Mouse (Mus musculus) erythroblast, embryonic 14.5 days (primary cell): ENCODE measurements at regions not wholly inside any gene's neighbourhood (a gene's known extent, or its start where the extent isn't known, plus 50 kb on each side); places are given as distances from the start of the nearest gene placed in this dataset.

Source experiments
- H3K27me3 ChIP-seq: 2 replicates; pipeline ENCODE4 v1.6.1; 2012; ENCODE audit warnings: inconsistent platforms; ENCODE audit not compliant: control insufficient read depth
- H3K36me3 ChIP-seq: 2 replicates; pipeline ENCODE4 v1.6.1; 2012; ENCODE audit warnings: mild to moderate bottlenecking, inconsistent platforms; ENCODE audit not compliant: control insufficient read depth
- H3K4me1 ChIP-seq: 2 replicates; pipeline ENCODE4 v1.6.1; 2012; ENCODE audit warnings: inconsistent platforms; ENCODE audit not compliant: control insufficient read depth
- H3K4me3 ChIP-seq: replicated peaks from 2 replicates; pipeline ENCODE3; 2012; ENCODE audit warnings: moderate library complexity, mild to moderate bottlenecking, inconsistent platforms
- H3K9me3 ChIP-seq: 2 replicates; pipeline ENCODE4 v1.6.1; 2012; ENCODE audit warnings: low read length, inconsistent platforms, mixed read lengths; ENCODE audit not compliant: control insufficient read depth
- GATA1 ChIP-seq: IDR thresholded peaks from 2 replicates; pipeline ENCODE4 v1.6.1; 2012; ENCODE audit warnings: low read length, inconsistent platforms, mixed read lengths
- TAL1 ChIP-seq: IDR thresholded peaks from 3 replicates; pipeline ENCODE4 v1.6.1; 2012; ENCODE audit warnings: low read length, inconsistent platforms, mixed read lengths

- Histone ChIP-seq H3K4me1 (no peaks in the 10 kb centered on the region), H3K9me3 (no peaks in the 10 kb centered on the region), H3K4me3 (no peak overlapping the region), H3K27me3 (no peaks in the 10 kb centered on the region), H3K36me3 (no peaks in the 10 kb centered on the region)
- TF ChIP-seq GATA1 (no peak), TAL1 (no peak)
Measured at GRCm38 (mm10) chr9:32927656-32928055, 291.6 kb downstream of the Ets1 start.

DNA sequence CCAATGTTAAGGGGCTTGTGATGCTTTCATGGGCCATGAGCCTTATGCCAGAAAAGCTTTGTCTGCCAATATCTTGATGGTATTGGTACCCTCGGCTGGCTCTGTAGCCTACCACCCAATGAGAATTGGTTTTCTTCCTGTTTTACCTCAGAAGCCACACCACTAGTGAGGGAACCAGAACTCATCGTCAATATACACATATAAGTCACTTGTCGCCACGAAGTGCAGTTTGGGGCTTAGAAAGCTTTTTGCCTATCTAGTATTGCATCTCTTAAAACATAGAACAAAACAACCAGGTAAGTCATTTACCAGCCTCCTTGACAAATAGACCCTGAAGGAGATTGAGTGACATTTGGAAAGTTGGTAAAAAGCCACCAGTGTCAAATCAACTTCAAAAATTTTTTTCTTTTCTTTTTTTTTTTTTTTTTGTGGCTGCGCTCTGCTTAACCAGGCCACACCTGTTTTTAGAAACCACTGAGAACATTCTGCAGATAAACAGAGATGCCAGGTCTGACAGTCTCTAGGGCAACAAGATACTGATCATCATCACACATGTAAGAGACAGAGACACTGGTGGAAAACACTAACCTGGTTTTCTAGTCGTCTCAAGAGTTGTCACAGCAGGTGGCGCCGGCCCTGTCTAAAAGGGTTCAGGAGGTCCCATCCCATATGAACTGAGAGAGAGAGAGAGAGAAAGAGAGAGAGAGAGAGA, 292.4 kb downstream of the Ets1 start:
- TF ChIP-seq GATA1 (no peak), TAL1 (no peak)

DNA sequence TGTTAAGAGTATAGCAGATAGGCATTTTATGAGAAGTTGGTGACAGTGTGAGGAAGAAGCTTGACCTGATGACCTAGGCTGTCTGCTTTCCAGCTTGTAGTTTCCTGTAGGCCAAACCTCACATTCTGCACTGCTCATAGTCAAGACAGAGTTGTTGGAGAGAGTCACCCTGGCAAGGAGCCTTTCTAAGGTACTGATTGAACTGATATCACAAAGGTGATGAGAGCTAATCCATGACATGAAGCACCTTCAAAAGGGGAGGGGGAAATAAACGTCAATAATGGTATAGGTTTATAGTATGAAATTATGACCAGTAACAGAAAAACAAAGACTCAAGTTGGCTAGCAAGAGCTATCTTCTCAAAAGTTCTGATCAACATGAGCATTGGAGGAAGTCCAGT, 293.3 kb downstream of the Ets1 start:
- Histone ChIP-seq H3K4me3 (no peak overlapping the region), H3K9me3 (no peaks in the 10 kb centered on the region), H3K4me1 (no peaks in the 10 kb centered on the region), H3K27me3 (no peaks in the 10 kb centered on the region), H3K36me3 (no peaks in the 10 kb centered on the region)
- no peak for TF ChIP-seq TAL1
- no peak for TF ChIP-seq GATA1

More for the DNA sequence above, 292.4 kb downstream of the Ets1 start:
- Histone ChIP-seq H3K36me3 (no peaks in the 10 kb centered on the region), H3K9me3 (no peaks in the 10 kb centered on the region), H3K27me3 (no peaks in the 10 kb centered on the region), H3K4me1 (no peaks in the 10 kb centered on the region), H3K4me3 (no peak overlapping the region)

GRCm38 (mm10) chr9:32929826-32930225, 293.8 kb downstream of the Ets1 start:
- H3K4me3 ChIP-seq, result no peak overlapping the region
- H3K36me3 ChIP-seq, result no peaks in the 10 kb centered on the region
- H3K9me3 ChIP-seq, result no peaks in the 10 kb centered on the region
- H3K27me3 ChIP-seq, result no peaks in the 10 kb centered on the region
- TF ChIP-seq TAL1 (no peak), GATA1 (no peak)
- no peaks in the 10 kb centered on the region for H3K4me1 ChIP-seq

DNA sequence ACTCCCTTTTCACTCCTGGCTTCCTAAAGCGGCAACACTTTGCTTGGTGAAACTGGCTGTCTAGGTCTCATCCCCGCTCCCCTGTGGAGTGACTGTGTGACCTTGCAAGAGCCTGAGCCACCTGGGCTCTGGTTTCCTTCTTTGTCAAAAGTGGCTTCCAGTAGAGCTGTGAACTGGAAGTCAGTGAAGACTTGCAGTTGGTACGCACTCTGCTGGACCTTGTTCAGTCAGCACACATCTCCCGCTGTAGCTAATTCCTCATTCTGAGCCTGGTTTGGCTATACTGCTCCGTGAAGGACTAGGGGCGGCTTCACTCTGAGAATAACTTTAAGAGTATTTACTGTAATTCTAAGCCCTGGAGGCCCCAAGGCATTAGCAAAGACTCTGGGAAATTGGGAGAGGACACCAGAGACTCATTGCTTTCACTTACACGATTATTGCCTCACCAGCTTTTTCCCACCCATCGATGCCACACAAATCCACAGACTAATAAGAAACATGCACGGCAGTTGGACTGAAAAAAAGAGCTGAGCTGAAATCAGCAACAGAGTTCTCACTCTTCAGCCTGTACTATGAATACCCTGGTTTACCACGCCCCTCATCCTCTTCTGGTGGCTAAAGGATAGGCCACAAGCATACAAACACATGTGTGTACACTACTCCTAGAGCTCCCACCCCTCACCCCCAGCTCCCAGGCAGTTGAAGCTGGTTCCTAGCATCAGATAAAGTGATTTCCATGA, 295.4 kb downstream of the Ets1 start:
- Histone ChIP-seq H3K4me1 (no peaks in the 10 kb centered on the region), H3K27me3 (no peaks in the 10 kb centered on the region), H3K36me3 (no peaks in the 10 kb centered on the region), H3K4me3 (no peak overlapping the region), H3K9me3 (no peaks in the 10 kb centered on the region)
- TF ChIP-seq GATA1 (no peak), TAL1 (no peak)

DNA sequence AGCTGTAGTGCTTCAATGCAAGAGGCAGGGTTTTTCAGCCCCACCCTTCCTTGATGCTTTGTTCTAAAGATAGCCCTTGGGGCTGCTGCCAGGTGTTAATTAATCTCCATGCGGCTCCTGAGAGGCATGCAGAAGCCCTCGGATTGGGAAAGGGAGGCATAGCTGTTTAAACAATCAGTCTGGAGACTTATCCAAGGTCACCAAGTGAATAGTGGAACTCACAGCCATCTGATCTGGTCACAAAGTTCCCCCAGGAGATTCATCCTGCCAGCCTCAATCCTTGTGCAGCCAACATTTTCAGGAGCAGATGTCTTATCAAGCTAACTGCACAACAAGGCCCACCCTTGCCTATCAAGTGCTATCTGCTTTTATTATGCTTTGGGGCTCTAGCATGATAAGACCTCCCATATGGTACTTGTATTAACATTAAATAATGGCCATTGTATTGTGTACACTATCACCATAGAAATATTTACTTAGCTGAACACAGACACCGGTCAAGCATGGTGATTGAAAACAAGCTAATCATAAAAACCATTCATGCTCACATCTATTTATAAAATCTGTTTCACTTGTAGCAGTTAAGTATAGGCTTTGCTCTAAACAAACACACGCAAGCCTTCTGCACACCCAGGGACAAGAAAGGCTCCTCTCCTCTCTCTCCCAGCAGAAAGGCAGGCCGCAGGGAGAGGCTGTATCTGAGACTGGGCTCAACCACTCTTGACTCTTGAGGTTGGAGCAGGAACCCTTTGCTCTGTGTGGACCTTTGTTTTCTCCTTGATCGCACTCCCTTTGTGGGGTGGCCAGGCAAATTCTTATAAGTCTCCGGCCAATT, 297.4 kb downstream of the Ets1 start:
- Histone ChIP-seq H3K4me3 (no peak overlapping the region), H3K4me1 (no peaks in the 10 kb centered on the region), H3K27me3 (no peaks in the 10 kb centered on the region), H3K9me3 (no peaks in the 10 kb centered on the region), H3K36me3 (no peaks in the 10 kb centered on the region)
- TF ChIP-seq GATA1 (no peak), TAL1 (no peak)

GRCm38 (mm10) chr9:32934436-32934835, 298.4 kb downstream of the Ets1 start:
- H3K36me3 ChIP-seq, result no peaks in the 10 kb centered on the region
- no peaks in the 10 kb centered on the region for H3K9me3 ChIP-seq
- no peak for TF ChIP-seq GATA1
- H3K4me1 ChIP-seq, result no peaks in the 10 kb centered on the region
- no peaks in the 10 kb centered on the region for H3K27me3 ChIP-seq
- no peak overlapping the region for H3K4me3 ChIP-seq

DNA sequence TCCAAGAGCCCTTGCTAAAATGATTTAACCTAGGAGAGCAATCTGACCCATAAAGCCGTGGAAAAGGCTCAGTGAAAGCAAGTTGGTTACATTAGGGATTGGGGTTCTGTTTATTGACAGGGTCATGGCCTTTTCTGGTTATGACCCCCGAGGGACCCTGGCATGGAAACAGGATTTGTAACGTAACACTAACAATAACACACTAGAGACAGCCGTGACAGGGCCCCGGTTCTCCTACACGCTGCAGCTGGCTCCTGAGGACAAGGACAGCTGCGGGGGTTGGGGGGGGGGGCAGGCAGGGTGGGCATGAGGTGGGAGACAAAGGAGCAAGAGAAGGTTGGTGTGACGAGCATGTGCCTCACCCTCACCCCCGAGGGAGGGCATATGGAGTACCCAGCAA, 300.4 kb downstream of the Ets1 start:
- Histone ChIP-seq H3K4me3 (no peak overlapping the region), H3K9me3 (no peaks in the 10 kb centered on the region), H3K36me3 (no peaks in the 10 kb centered on the region), H3K4me1 (no peaks in the 10 kb centered on the region), H3K27me3 (no peaks in the 10 kb centered on the region)
- TF ChIP-seq GATA1, result no peak
- no peak for TF ChIP-seq TAL1

DNA sequence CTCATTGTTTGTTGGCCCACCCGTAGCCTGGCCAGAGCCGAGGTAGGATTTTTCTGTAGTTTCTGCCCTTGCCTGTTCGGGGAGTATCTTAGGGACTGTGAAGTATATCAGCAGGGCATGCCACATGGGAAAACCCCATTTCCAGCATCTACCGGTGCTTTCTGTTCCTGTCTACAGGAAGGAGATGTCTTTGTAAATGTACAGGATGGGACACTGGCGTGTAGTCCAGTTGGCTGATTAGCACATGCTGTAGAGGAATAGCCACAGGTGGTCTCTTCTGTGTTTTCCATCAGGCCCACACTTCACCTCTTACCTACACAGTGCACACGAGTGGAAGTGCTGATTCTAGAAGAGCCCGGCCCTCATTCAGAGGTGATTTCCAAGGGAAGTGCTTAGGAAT, 301.4 kb downstream of the Ets1 start:
- Histone ChIP-seq H3K27me3 (no peaks in the 10 kb centered on the region), H3K4me3 (no peak overlapping the region), H3K36me3 (no peaks in the 10 kb centered on the region), H3K9me3 (no peaks in the 10 kb centered on the region), H3K4me1 (no peaks in the 10 kb centered on the region)
- TF ChIP-seq TAL1, result no peak
- TF ChIP-seq GATA1, result no peak
